In the genomic region with DNA sequence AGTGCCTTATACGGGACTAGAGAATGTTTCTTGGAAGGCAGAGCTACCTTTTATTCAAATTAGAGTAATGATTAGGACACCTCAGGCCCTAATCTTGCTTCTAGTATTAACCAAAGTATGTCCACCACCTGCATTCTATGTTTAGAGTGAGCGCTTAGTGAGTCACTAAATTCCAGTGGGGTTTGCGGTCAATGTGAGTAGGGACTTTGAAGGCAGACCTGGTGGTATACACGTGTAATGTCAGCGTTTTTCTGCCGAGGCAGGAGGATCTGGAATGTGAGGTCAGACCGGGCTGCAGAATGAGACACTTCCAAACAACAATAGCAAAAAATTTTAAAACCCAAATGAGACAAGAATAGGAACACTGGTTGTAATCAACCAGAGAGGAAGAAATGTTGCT, we compare ENCODE assay signal across 27 mouse cellular contexts. TPM values are rescaled to one million over a fixed set of nuclear protein-coding genes. Genes with fewer than 3 reads are reported as not detected.
"Had no signal": no experiment of that assay in that cellular context is flagged by ENCODE, and none has a peak within 500 bp of the region (broad histone marks: within the 10 kb centered on the region; RNA-seq: fewer than 3 reads in every experiment).

No protein-coding gene starts in this region.

- H3K9ac ChIP-seq: lung, embryonic 14.5 days; midbrain, embryonic 12.5 days; neural tube, embryonic 13.5 days had no signal

- H3K9me3 ChIP-seq: midbrain, embryonic 10.5 days; midbrain, embryonic 12.5 days; neural tube, embryonic 13.5 days; neural tube, embryonic 15.5 days had no signal

- DNase-seq: lung, adult 18-20 months; lung, embryonic 14.5 days; lung, postnatal 10 days; lung, postnatal 4 days; midbrain, embryonic 14.5 days; retina, postnatal 1 day; right cerebral cortex, adult 18-20 months; right cerebral cortex, postnatal 25 days; right cerebral cortex, postnatal 4 days; spleen, adult 18-20 months; thymus, adult 18-20 months; thymus, postnatal 14 days; thymus, postnatal 36 days had no signal

- H3K27ac ChIP-seq: midbrain, embryonic 10.5 days; midbrain, embryonic 12.5 days; neural tube, embryonic 13.5 days; neural tube, embryonic 15.5 days had no signal

- H3K27me3 ChIP-seq: midbrain, embryonic 12.5 days; neural tube, embryonic 13.5 days; neural tube, embryonic 15.5 days had no signal

RNA-seq across cellular contexts. Expression of gene Epx, which starts 20.8 kb away (rescaled TPM):
- polyA plus RNA-seq: lung, embryonic 14.5 days; lung, embryonic 16.5 days; midbrain, embryonic 10.5 days; midbrain, embryonic 12.5 days; midbrain, embryonic 14.5 days; myocyte had no signal

RNA-seq across cellular contexts. Expression of gene Lpo, which starts 26.5 kb away (rescaled TPM):
- total RNA-seq: megakaryocyte, adult 5-6 weeks; megakaryocyte-erythroid progenitor cell, adult 5-6 weeks had no signal
- polyA plus RNA-seq: lung, embryonic 14.5 days; lung, embryonic 16.5 days; myocyte; small intestine, adult 2 months had no signal

RNA-seq across cellular contexts. Expression of gene Olfr462, which starts 37.5 kb away (rescaled TPM):
- total RNA-seq: megakaryocyte, adult 5-6 weeks; megakaryocyte-erythroid progenitor cell, adult 5-6 weeks had no signal
- polyA plus RNA-seq: lung, embryonic 14.5 days; lung, embryonic 16.5 days; midbrain, embryonic 10.5 days; midbrain, embryonic 12.5 days; midbrain, embryonic 14.5 days; midbrain, embryonic 16.5 days; myocyte; neural tube, embryonic 11.5 days; neural tube, embryonic 13.5 days; neural tube, embryonic 15.5 days; small intestine, adult 2 months; stomach, embryonic 14.5 days; stomach, embryonic 16.5 days; thymus, postnatal 0 days had no signal

RNA-seq across cellular contexts. Expression of gene Olfr463, which starts 42.6 kb away (rescaled TPM):
- total RNA-seq: megakaryocyte, adult 5-6 weeks; megakaryocyte-erythroid progenitor cell, adult 5-6 weeks had no signal
- polyA plus RNA-seq: lung, embryonic 14.5 days; lung, embryonic 16.5 days; midbrain, embryonic 10.5 days; midbrain, embryonic 12.5 days; midbrain, embryonic 14.5 days; midbrain, embryonic 16.5 days; myocyte; neural tube, embryonic 11.5 days; neural tube, embryonic 13.5 days; neural tube, embryonic 15.5 days; small intestine, adult 2 months; stomach, embryonic 14.5 days; stomach, embryonic 16.5 days; thymus, postnatal 0 days had no signal
